Mouse (Mus musculus): ENCODE results near the gene Trim69.

DNA sequence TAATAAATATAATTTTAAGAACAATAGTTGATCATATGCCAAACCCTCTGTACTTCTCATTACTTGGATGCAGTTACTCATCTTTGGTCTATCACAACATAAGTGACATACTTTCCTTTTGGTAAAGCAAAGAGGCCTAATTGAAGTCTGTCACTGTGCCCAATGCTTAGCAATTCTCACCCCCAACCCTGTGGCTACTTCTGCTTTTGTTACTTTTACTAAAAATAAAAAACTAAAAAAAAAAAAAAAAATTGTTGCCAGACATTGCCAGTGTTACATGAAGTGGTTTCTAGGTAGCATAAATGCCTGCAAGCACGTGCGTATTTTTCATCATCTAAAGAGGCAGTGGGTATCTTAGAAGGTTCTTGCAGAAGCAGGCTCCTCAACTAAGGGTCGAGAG lies 7.7 kb upstream of the Trim69 start:
- TF ChIP-seq EP300 (IDR thresholded peaks at IDR 0.05; ENCODE audit: low read depth) (no peak), CTCF (IDR thresholded peaks at IDR 0.05; ENCODE audit: low read depth) (no peak)
